Comparison of ENCODE assay signal across 10 mouse cellular contexts in the genomic region with DNA sequence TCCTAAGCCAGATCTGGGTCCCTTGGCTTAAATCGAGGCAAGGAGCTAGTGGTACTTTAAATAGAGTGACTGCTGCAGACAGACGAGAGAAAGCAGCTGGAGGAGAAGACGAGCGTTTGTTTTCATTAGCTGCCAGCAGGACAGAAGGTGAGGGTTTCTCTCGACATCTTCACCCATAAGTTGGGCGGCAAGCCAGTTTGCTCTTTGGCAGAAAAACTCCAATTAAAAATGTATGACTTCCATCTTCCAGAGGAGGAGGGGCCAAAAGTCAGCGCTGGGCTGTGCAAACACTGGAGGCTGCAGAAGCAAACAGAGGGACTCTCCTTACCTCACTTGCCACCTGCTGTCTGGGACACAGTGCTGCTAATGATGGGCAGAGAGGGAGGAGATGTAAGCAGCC. TPM values are rescaled to one million over a fixed set of nuclear protein-coding genes. Genes with fewer than 3 reads are reported as not detected.
A peak's percentile ranks its signal among the peaks of the same experiment; 100 is the strongest.
DNase-seq lines count a peak whose midpoint lies in the region; ATAC-seq lines count a peak whose summit lies in the region.
"Had no signal": no experiment of that assay in that cellular context is flagged by ENCODE, and none has a peak within 500 bp of the region (broad histone marks: within the 10 kb centered on the region; RNA-seq: fewer than 3 reads in every experiment).

No protein-coding gene starts in this region.

- peaks cover 14% of the 10 kb centered on the region; the same call in 1 of the 2 replicates for H3K4me1 ChIP-seq in hindbrain, embryonic 14.5 days (replicated peaks; ENCODE audit: control insufficient read depth, insufficient read depth, low read length)
- no peaks in the 10 kb centered on the region for H3K4me1 ChIP-seq in hindbrain, embryonic 11.5 days (replicated peaks; ENCODE audit: control insufficient read depth, insufficient read depth, low read length)
- H3K4me1 ChIP-seq in lung, embryonic 16.5 days (replicated peaks; ENCODE audit: control insufficient read depth, insufficient read depth, low read length): peaks cover 18% of the 10 kb centered on the region
- H3K4me1 ChIP-seq: liver, embryonic 13.5 days had no signal

- H3K4me3 ChIP-seq in hindbrain, embryonic 14.5 days (replicated peaks; ENCODE audit: low read length): no peak overlapping the region
- no peak overlapping the region for H3K4me3 ChIP-seq in hindbrain, embryonic 11.5 days (ENCODE audit: low read depth, low read length)
- no peak overlapping the region for H3K4me3 ChIP-seq in lung, embryonic 16.5 days (ENCODE audit: low read length)
- H3K4me3 ChIP-seq: liver, embryonic 13.5 days had no signal

- no peak overlapping the region for H3K4me2 ChIP-seq in hindbrain, embryonic 14.5 days (replicated peaks)
- no peak overlapping the region for H3K4me2 ChIP-seq in hindbrain, embryonic 11.5 days (replicated peaks; ENCODE audit: low read depth, low read length)
- peak overlapping the region; percentile 27; the same call in 1 of the 2 replicates for H3K4me2 ChIP-seq in lung, embryonic 16.5 days (ENCODE audit: low read depth, low read length)
- H3K4me2 ChIP-seq: liver, embryonic 13.5 days had no signal

- H3K9me3 ChIP-seq in hindbrain, embryonic 14.5 days (ENCODE audit: control insufficient read depth, low read length): no peaks in the 10 kb centered on the region
- H3K9me3 ChIP-seq in hindbrain, embryonic 11.5 days (ENCODE audit: control insufficient read depth, low read length): no peaks in the 10 kb centered on the region
- H3K9me3 ChIP-seq in lung, embryonic 16.5 days (ENCODE audit: control insufficient read depth, low read length): no peaks in the 10 kb centered on the region

- DNase-seq in hindbrain, embryonic 14.5 days (ENCODE audit: low spot score): peak; percentile 61
- DNase-seq in hindbrain, embryonic 11.5 days (ENCODE audit: low spot score): no peak
- peak; percentile 60 for DNase-seq in right cerebral cortex, postnatal 4 days
- DNase-seq in right cerebral cortex, adult 2 months (ENCODE audit: low spot score in 2 of 2): no peak
- peak; percentile 4 for DNase-seq in telencephalon, adult 2 months (ENCODE audit: low read depth, low spot score)
- no peak for DNase-seq in thymus, postnatal 14 days
- DNase-seq: heart, postnatal 10 days; liver, embryonic 13.5 days had no signal

- H3K27me3 ChIP-seq in hindbrain, embryonic 14.5 days (ENCODE audit: control insufficient read depth, insufficient read depth, low read length): no peaks in the 10 kb centered on the region
- no peaks in the 10 kb centered on the region for H3K27me3 ChIP-seq in hindbrain, embryonic 11.5 days (ENCODE audit: control insufficient read depth, insufficient read depth, low read length)
- no peaks in the 10 kb centered on the region for H3K27me3 ChIP-seq in lung, embryonic 16.5 days (ENCODE audit: control insufficient read depth, insufficient read depth, low read depth, low read length)
- H3K27me3 ChIP-seq: liver, embryonic 13.5 days had no signal

- peak overlapping the region; percentile 49 for H3K27ac ChIP-seq in hindbrain, embryonic 14.5 days
- H3K27ac ChIP-seq in hindbrain, embryonic 11.5 days (ENCODE audit: low read depth, low read length): no peak overlapping the region
- H3K27ac ChIP-seq in lung, embryonic 16.5 days (ENCODE audit: low read length): no peak overlapping the region; the same call in 1 of the 2 replicates
- H3K27ac ChIP-seq: liver, embryonic 13.5 days had no signal

- 35% methylated on average over 7 of the region's 7 CpGs for WGBS in hindbrain, embryonic 14.5 days
- 47% methylated on average over 7 of the region's 7 CpGs for WGBS in hindbrain, embryonic 11.5 days
- WGBS in lung, embryonic 16.5 days: 3% methylated on average over 7 of the region's 7 CpGs

- H3K36me3 ChIP-seq in hindbrain, embryonic 14.5 days (replicated peaks; ENCODE audit: control insufficient read depth, insufficient read depth): no peaks in the 10 kb centered on the region
- H3K36me3 ChIP-seq in hindbrain, embryonic 11.5 days (ENCODE audit: control insufficient read depth, insufficient read depth, low read length): no peaks in the 10 kb centered on the region
- H3K36me3 ChIP-seq in lung, embryonic 16.5 days (ENCODE audit: control insufficient read depth, insufficient read depth, low read length): no peaks in the 10 kb centered on the region
- H3K36me3 ChIP-seq: liver, embryonic 13.5 days had no signal

- ATAC-seq in hindbrain, embryonic 14.5 days (ENCODE audit: low FRiP score): peak; percentile 37; the same call in 1 of the 2 replicates
- no peak for ATAC-seq in hindbrain, embryonic 11.5 days (ENCODE audit: low FRiP score)
- peak; percentile 91 for ATAC-seq in lung, embryonic 16.5 days (ENCODE audit: low read depth)
- ATAC-seq in erythroid progenitor cell, adult 5-6 weeks (replicated peaks; ENCODE audit: low FRiP score, poor library complexity, severe bottlenecking): no peak

- no peak overlapping the region for H3K9ac ChIP-seq in hindbrain, embryonic 14.5 days
- no peak overlapping the region for H3K9ac ChIP-seq in hindbrain, embryonic 11.5 days (ENCODE audit: low read depth, low read length)
- no peak overlapping the region for H3K9ac ChIP-seq in lung, embryonic 16.5 days (ENCODE audit: low read length)
- H3K9ac ChIP-seq: liver, embryonic 13.5 days had no signal

RNA-seq across cellular contexts. Expression of gene Cbln4, which starts 37.3 kb away (rescaled TPM):
- 35.2 and 44.7 TPM in 2 replicates for polyA plus RNA-seq in hindbrain, embryonic 14.5 days (2014; fragmentation: Nextera tagmentation; extraction: Ambion mirVana)
- 3.8 and 4.1 TPM in 2 replicates for polyA plus RNA-seq in hindbrain, embryonic 11.5 days (2014; fragmentation: Nextera tagmentation; extraction: Ambion mirVana)
- 0.08 and 0.16 TPM in 2 replicates for polyA plus RNA-seq in lung, embryonic 16.5 days (2015; fragmentation: Nextera tagmentation; extraction: Ambion mirVana)
- not detected in 2 replicates for total RNA-seq in erythroid progenitor cell, adult 5-6 weeks (2015; ENCODE audit: low replicate concordance)
- not detected in 2 replicates for total RNA-seq in erythroid progenitor cell, adult 5-6 weeks (2017; ENCODE audit: low replicate concordance)
- total RNA-seq: heart, postnatal 10 days had no signal

Comparison
In these comparisons a context has a peak if more than half of its experiments do, and no peak if none do; other contexts are left out.
1. ATAC-seq: peak in hindbrain, embryonic 14.5 days (single experiment) and lung, embryonic 16.5 days (single experiment); none in hindbrain, embryonic 11.5 days (single experiment) and erythroid progenitor cell, adult 5-6 weeks (single experiment).
2. DNase-seq: peak in hindbrain, embryonic 14.5 days (single experiment), right cerebral cortex, postnatal 4 days (single experiment) and telencephalon, adult 2 months (single experiment); none in hindbrain, embryonic 11.5 days (single experiment), right cerebral cortex, adult 2 months (0 of 2) and thymus, postnatal 14 days (single experiment).